Mouse (Mus musculus) CD4-positive, CD25-positive, alpha-beta regulatory T cell, adult 4 months (primary cell): ENCODE measurements around the gene Fam72a. TPM values are rescaled to one million over a fixed set of nuclear protein-coding genes. Genes with fewer than 3 reads are reported as not detected.

ENCODE experiments used
- ATAC-seq: one replicate; pipeline ENCODE4 v1.8.0; 2017
- polyA plus RNA-seq, 2 experiments: library from polyadenylated mRNA; unstranded; fragments of 100-300 nt; shearing (Covaris generic); gene quantifications; one replicate each; pipeline ENCODE4 v1.2.1; 2017

Gene Fam72a
- under 1 TPM; 0.24 to 0.73 TPM for polyA plus RNA-seq

- ATAC-seq: peak; percentile 86
Measured at GRCm38 (mm10) chr1:131527281-131528080, at the start of gene Fam72a, which contains the start of gene Srgap2. Fam72a (plus strand) TSS chr1:131527903. Srgap2 (minus strand) TSS chr1:131527352.

- ATAC-seq: no peak
Measured at GRCm38 (mm10) chr1:131478770-131479305, 48.9 kb upstream of the Fam72a start.

- no peak for ATAC-seq
Measured at GRCm38 (mm10) chr1:131481391-131481790, 46.3 kb upstream of the Fam72a start.

- ATAC-seq: no peak
Measured at GRCm38 (mm10) chr1:131482242-131482641, 45.5 kb upstream of the Fam72a start.

GRCm38 (mm10) chr1:131486094-131486850 is 41.4 kb upstream of the Fam72a start:
- ATAC-seq: no peak

- ATAC-seq: no peak
Measured at GRCm38 (mm10) chr1:131489312-131489711, 38.4 kb upstream of the Fam72a start.

GRCm38 (mm10) chr1:131491579-131491978 is 36.1 kb upstream of the Fam72a start:
- ATAC-seq: no peak

- ATAC-seq: peak; percentile 56
Measured at GRCm38 (mm10) chr1:131492360-131492759, 35.3 kb upstream of the Fam72a start.

GRCm38 (mm10) chr1:131493966-131494898 is 33.5 kb upstream of the Fam72a start:
- ATAC-seq: no peak

GRCm38 (mm10) chr1:131498231-131498630 is 29.5 kb upstream of the Fam72a start:
- no peak for ATAC-seq

- ATAC-seq: no peak
Measured at GRCm38 (mm10) chr1:131501681-131502080, 26.0 kb upstream of the Fam72a start.

GRCm38 (mm10) chr1:131511131-131511530 is 16.6 kb upstream of the Fam72a start:
- no peak for ATAC-seq

- ATAC-seq: no peak
Measured at GRCm38 (mm10) chr1:131511661-131512500, 15.8 kb upstream of the Fam72a start.

- no peak for ATAC-seq
Measured at GRCm38 (mm10) chr1:131513136-131513535, 14.6 kb upstream of the Fam72a start.

GRCm38 (mm10) chr1:131514197-131514596 is 13.5 kb upstream of the Fam72a start:
- ATAC-seq: no peak

- ATAC-seq: no peak
Measured at GRCm38 (mm10) chr1:131516588-131516987, 11.1 kb upstream of the Fam72a start.

- no peak for ATAC-seq
Measured at GRCm38 (mm10) chr1:131523794-131524193, 3.9 kb upstream of the Fam72a start.

GRCm38 (mm10) chr1:131525101-131525585 is 2.6 kb upstream of the Fam72a start:
- ATAC-seq: no peak

- ATAC-seq: no peak
Measured at GRCm38 (mm10) chr1:131525586-131526271, 2.0 kb upstream of the Fam72a start.
